Mouse (Mus musculus) cerebellum, adult 2 months (tissue): ENCODE measurements around the gene Parp14. TPM values are rescaled to one million over a fixed set of nuclear protein-coding genes. Genes with fewer than 3 reads are reported as not detected.

ENCODE experiments used
- DNase-seq, 2 experiments: peaks; one replicate each; pipeline ENCODE4 v3.0.0; 2021
- H3K27ac ChIP-seq: fragments of 200-500 bp; 2 replicates; pipeline ENCODE4 v1.5.1; 2012; ENCODE audit warnings: low read length, control low read depth, inconsistent platforms; ENCODE audit not compliant: insufficient read depth
- H3K27me3 ChIP-seq: fragments of 200-500 bp; 2 replicates; pipeline ENCODE4 v1.6.1; 2012; ENCODE audit warnings: inconsistent platforms, mild to moderate bottlenecking, low read length, moderate library complexity; ENCODE audit not compliant: control insufficient read depth, insufficient read depth
- H3K4me1 ChIP-seq: fragments of 200-500 bp; 2 replicates; pipeline ENCODE4 v1.6.1; 2011; ENCODE audit warnings: low read length; ENCODE audit not compliant: control insufficient read depth, insufficient read depth
- H3K4me3 ChIP-seq: fragments of 200-500 bp; replicated peaks from 2 replicates; pipeline ENCODE3; 2011; ENCODE audit warnings: mild to moderate bottlenecking, low read depth, low read length, control low read depth; ENCODE audit not compliant: insufficient read depth
- CTCF ChIP-seq: fragments of 200-500 bp; IDR thresholded peaks from 2 replicates; pipeline ENCODE4 v1.5.1; 2011; ENCODE audit warnings: low read depth, mild to moderate bottlenecking, control low read depth, low read length, moderate library complexity, borderline replicate concordance; ENCODE audit not compliant: insufficient read depth
- POLR2A ChIP-seq: fragments of 200-500 bp; IDR thresholded peaks from 2 replicates; pipeline ENCODE4 v1.6.1; 2011; ENCODE audit warnings: low read length, control low read depth, borderline replicate concordance; ENCODE audit not compliant: insufficient read depth
- WGBS: fragments of 180-500 bp; shearing (Covaris S2); methylation state at CpG from one replicate; pipeline ENCODE4 v1.1.7; 2018; 5-methylcytosine and 5-hydroxymethylcytosine counted together
- polyA plus RNA-seq: library from polyadenylated mRNA; depleted of rRNA; stranded (reverse); fragments of >200 nt; gene quantifications from 2 replicates; pipeline ENCODE4 v1.2.3, GENCODE M21; 2012; rRNA removed

Parp14 gene
- polyA plus RNA-seq, 1 experiment, result 1.2 TPM

DNA sequence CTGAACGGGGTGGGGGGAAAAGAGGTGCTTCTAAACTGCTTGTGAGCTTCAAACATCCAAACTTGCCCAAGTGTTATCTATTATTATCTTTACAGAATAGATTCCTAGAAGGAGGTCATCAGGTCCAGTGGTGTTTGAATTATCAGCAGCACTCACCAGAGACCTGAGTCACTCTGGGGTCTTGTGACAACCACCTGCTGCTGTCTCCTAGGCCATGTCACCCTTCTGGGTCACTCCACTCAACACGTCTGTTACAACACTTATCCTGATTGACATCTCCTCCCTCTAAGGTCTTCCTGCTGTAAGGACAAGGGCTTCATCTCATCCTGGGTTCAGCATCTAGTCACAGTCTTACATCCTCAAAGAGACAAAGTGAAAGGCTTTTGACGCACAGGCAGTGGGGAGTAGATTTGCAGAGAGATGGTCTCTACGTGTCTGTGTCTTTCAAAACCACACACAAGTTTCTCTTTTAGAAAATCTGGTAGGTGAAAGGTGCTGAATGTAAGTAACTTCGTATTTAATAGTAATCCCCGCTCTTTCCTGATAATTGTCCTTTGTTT, 79.3 kb downstream of the Parp14 start:
- no peak overlapping the region for H3K4me3 ChIP-seq
- WGBS, result 79% methylated on average over 6 of the region's 6 CpGs
- no peak for DNase-seq
- no peaks in the 10 kb centered on the region for H3K27me3 ChIP-seq
- TF ChIP-seq CTCF, result no peak
- TF ChIP-seq POLR2A, result no peak
- H3K27ac ChIP-seq, result no peak overlapping the region
- no peaks in the 10 kb centered on the region; the same call in 1 of the 2 replicates for H3K4me1 ChIP-seq

DNA sequence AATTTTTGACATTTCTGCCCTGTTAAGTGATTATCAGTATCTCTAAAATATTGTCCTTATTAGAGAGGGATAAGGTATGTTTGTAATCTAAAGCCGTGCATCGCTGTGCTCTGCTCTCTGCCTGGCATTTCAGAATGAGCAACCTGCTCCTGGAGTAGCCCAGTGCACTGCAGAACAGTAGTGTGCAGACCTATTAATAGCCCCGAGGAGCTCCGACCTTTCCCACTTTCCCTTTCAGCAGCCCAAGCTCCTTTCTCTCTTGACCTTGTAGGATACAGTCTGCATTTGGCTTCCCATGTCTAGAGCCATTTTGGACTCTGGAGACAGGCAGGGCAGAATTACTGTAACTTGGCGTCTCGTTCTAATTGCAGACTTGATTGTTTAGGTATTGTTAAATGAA, 83.0 kb downstream of the Parp14 start:
- WGBS, result 90% methylated on average over 6 of the region's 6 CpGs

DNA sequence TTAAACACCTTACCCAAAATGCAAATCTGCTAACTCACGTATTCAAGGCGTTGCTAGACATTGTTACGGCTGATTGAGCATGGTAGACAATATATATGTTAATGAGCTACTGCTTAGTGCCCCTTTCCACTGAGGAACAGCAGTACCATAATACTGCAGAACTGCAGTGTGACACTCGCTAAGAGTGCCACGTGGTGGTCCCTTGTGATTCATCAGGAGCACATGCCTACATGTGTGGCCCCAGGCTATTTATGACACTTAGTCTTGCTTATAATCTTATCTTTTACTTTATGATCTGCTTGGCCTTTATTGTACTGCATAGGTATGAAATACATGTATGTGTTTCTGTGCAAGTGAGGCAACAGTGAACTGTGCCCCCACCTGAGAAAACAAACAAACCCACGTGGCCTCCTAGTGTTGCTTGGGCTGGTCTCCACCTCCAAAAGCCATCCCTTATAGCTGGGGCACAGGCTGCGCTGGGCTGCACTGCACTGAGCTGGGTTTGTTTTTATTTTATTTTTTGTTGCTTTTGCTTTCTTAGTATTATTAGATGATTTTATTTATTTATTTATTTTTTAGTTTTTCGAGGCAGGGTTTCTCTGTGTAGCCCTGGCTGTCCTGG, 83.7 kb downstream of the Parp14 start:
- Histone ChIP-seq H3K27ac (no peak overlapping the region), H3K4me1 (no peaks in the 10 kb centered on the region), H3K4me3 (no peak overlapping the region), H3K27me3 (no peaks in the 10 kb centered on the region)
- no peak for DNase-seq
- 58% methylated on average over 8 of the region's 8 CpGs for WGBS
- TF ChIP-seq POLR2A, result no peak
- TF ChIP-seq CTCF, result no peak

More for the DNA sequence above, 83.0 kb downstream of the Parp14 start:
- Histone ChIP-seq H3K4me3 (no peak overlapping the region), H3K27ac (no peak overlapping the region), H3K27me3 (no peaks in the 10 kb centered on the region), H3K4me1 (no peaks in the 10 kb centered on the region)
- TF ChIP-seq POLR2A (no peak), CTCF (no peak)
- DNase-seq, result no peak

DNA sequence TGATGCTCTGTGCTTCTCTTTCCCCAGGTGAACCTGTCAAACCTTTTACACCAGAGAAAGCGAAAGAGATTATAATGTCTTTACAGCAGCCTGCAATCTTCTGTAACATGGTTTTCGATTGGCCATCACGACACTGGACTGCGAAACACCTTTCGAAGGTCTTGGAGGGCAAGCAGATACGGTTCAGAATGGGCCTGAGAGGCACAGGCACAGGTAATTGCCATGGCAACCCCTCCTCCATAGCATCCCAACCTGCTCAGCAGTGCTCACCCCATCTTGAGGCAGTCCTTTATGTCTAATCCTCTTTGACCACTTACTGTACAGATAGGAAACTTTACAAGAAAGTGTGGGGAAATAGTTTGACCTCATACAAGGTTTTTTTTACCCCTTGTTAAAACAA, 84.2 kb downstream of the Parp14 start:
- no peaks in the 10 kb centered on the region for H3K4me1 ChIP-seq
- DNase-seq, result no peak
- H3K4me3 ChIP-seq, result no peak overlapping the region
- TF ChIP-seq POLR2A (no peak), CTCF (no peak)
- no peaks in the 10 kb centered on the region for H3K27me3 ChIP-seq
- H3K27ac ChIP-seq, result no peak overlapping the region
- 88% methylated on average over 6 of the region's 6 CpGs for WGBS

DNA sequence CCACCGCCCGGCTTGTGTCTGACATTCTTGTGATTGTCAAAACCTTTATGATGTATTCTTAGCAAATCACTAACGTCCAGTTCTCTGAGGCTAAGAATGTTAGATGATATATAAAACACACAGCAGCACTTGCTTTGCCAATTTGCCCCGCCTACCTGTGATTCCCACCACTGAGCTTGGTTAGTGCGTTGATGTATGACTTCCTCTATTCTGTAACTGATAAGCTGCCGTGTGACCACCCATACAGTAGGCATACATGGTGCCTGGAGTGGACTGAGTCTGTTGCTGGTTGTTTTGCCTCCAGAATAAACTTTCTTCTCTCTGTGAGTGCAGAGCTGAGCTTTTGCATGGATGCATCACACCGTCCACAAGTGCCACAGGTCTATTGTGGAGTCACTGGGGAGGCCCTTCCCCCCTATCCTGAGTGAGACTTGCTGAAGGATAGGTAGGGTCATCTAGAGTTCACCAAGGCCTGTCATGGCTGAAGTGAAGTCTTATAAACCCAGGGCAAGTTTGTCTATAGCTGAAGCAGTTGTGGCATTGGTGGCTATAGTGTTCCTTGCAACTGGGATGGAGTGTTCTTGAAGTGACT, 87.1 kb downstream of the Parp14 start:
- no peak for TF ChIP-seq CTCF
- no peak for TF ChIP-seq POLR2A
- no peak for DNase-seq
- Histone ChIP-seq H3K27me3 (no peaks in the 10 kb centered on the region), H3K4me1 (no peaks in the 10 kb centered on the region), H3K27ac (no peak overlapping the region), H3K4me3 (no peak overlapping the region)
- WGBS, result 90% methylated on average over 7 of the region's 7 CpGs

DNA sequence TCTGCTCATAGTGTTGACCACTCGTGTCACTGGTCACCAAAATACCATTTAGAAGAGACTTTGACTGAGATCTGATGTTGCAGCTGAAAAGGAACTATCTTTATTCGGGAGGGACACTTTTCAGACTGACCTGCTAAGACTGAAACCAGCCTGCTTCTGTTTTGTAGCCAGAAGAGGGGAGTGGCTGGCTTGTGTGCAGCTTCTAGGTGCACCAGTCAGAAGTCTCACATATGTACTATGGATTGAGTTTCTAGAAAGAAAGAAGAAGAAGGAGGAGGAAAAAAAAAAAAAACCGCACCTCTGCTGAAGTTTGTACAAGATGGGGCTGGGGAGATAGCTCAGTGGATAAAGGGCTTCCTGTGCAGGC, 88.2 kb downstream of the Parp14 start:
- Histone ChIP-seq H3K27me3 (no peaks in the 10 kb centered on the region), H3K27ac (no peak overlapping the region), H3K4me3 (no peak overlapping the region), H3K4me1 (no peaks in the 10 kb centered on the region)
- 93% methylated on average over 3 of the region's 3 CpGs for WGBS
- TF ChIP-seq POLR2A, result no peak
- TF ChIP-seq CTCF, result no peak
- no peak for DNase-seq

Other genes with a start within 250 kb of the Parp14 start
- gene Dirc2, start 102.2 kb downstream of the Parp14 start, polyA plus RNA-seq, result 56.8 and 57.3 TPM in 2 replicates
- 5.7 and 6.1 TPM in 2 replicates for gene Hspbap1, start 101.2 kb downstream of the Parp14 start, polyA plus RNA-seq
- gene Parp9, start 66.9 kb upstream of the Parp14 start, polyA plus RNA-seq, result 2.6 and 2.9 TPM in 2 replicates
- gene Dtx3l, start 67.6 kb upstream of the Parp14 start, polyA plus RNA-seq, result 2.2 and 2.5 TPM in 2 replicates
- 46.2 and 46.6 TPM in 2 replicates for gene Kpna1, start 107.2 kb upstream of the Parp14 start, polyA plus RNA-seq
- 5.1 and 6.4 TPM in 2 replicates for gene Wdr5b, start 169.6 kb upstream of the Parp14 start, polyA plus RNA-seq
- gene Fam162a, start 200.1 kb upstream of the Parp14 start, polyA plus RNA-seq, result 163 and 166 TPM in 2 replicates
- 19.2 and 20.5 TPM in 2 replicates for gene Ccdc58, start 200.1 kb upstream of the Parp14 start, polyA plus RNA-seq